Mouse (Mus musculus): ENCODE data around the gene Tmem245. TPM values are rescaled to one million over a fixed set of nuclear protein-coding genes. Genes with fewer than 3 reads are reported as not detected.

The Tmem245 gene
- polyA plus RNA-seq (2017; shearing (Covaris generic)), result 1 to 10 TPM; 4.4 to 8.2 (median 5.9) TPM

- peak; percentile 91 for ATAC-seq
Measured at GRCm38 (mm10) chr4:56946641-56947640, at the start of gene Tmem245. Tmem245 (minus strand) TSS chr4:56947437.

- no peak for ATAC-seq
Measured at GRCm38 (mm10) chr4:56993331-56993730, 46.1 kb upstream of the Tmem245 start.

DNA sequence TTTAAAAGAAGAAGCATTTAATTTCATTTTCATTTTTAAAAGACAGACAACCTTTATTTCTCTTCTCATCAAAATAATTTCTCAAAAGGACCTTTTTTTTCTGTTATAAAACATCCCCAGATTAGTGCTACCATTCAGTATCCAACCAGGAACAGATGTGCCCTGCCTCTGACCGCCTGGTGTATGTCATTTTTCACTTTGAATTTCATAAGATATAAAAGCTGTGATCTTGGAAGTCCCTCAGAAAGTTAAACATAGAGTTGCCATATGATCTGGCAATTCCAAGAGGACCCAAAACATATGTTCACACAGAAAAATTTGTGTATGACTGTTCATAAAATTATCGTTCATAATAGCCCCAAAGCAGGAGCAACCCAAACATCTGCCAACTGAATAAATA is 44.7 kb upstream of the Tmem245 start:
- no peak for ATAC-seq

DNA sequence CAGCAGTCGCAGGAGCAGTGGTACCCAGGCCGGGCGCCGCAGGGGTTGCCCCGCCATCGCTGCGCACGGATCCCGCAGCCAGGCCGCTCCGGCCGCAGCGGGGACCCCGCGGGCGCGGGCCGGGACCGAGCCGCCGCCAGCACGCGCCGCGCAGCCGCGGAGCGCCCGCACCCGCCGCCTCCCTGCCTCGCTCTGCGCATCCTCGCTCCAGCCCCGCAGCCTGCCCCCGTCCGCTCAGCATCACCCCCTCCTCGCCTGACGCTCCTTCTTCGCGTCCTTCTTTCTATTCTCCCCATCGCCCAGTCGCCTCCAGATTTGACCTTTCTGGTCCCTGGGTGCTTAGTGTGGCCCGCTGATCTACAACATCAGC is 43.0 kb upstream of the Tmem245 start, which contains the start of gene Frrs1l:
Gene Frrs1l (minus strand): TSS at position 177 of the 370 bp plus-strand sequence.
- no peak for ATAC-seq

DNA sequence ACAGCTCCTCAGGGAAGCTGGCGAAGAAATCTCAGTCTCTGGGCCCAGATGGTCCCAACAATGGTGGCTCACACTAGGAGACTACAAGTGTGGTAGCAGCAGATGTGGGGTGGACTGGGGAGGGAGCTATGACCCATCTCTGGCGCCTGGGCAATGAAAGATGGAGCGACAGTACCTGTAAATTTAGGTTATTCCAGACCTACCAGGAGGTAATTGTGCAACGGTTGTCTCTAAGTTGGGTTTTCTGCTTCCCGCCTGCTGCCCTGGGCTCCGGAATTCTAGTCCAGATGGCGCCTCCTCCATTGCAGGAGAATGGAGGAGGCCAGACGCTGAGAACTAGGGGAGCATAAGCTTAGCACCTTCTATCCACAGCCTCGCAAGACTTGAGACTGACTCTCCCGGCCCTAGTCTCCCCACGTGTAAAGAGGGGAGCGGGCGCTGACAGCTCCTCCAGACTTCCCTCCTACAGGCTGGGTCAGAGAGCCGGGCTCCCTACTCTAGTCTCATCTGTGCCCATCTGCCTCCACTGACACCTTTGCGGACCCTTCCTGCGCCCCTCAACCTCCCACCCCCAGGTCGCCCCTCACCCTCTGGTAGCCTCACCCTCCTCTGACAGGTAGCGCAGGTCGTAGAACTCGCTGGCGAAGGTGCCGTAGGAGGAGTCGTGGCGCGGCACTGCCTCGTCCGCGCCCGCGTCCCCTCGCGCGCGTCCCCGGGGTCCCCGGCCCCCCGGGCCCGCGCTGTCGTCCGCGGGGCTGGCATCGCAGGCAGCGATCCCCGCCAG is 42.4 kb upstream of the Tmem245 start:
- ATAC-seq, result no peak

- no peak for ATAC-seq
Measured at GRCm38 (mm10) chr4:56965586-56966179, 18.4 kb upstream of the Tmem245 start.

- no peak for ATAC-seq
Measured at GRCm38 (mm10) chr4:56963687-56964086, 16.4 kb upstream of the Tmem245 start.

DNA sequence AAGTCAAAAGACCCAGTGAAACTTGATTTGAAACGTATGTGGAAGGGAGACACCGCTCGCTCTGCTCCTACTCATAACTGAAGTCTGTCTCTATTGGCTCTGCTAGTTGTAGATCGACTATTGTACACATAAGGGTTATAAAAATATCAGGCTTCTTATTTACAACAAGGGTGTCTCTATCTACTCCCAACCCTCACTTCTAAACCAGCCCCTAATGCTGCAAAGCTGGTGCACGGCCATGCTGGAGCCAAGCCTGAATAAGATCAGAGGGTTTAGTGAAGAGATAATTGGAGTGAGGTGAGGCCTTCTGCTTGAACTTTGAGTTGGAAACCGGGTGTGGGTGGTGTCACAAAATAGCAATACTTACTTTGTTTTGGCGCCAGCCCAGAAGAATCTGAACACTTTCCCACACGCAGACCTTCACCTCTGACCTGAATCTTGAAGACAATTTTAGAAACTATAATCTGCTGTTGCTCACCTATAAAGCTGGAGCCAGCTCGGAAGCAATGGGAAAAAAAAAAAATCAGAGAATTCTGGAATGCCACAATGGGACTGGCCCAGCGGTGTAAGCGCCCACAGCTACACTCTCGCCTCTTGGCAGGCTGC is 14.2 kb upstream of the Tmem245 start:
- no peak for ATAC-seq

DNA sequence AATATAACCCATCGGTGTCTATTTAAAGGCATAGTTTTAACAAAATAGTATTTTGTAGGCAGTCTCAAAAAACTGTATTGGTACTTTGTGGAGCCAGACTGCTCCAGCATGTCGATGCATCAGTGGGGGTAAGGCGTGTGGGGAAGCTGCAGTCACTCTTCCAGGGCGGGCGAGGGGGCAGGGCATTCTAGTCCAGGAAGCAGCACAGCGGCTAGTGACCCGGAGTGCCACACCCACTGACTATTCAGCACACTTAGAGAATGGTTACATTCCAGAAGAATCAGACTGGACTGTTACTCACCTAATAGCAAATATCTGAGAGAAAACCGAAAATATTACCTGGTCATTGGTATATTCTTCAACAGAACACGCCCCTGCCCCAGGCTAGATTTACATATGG is 10.3 kb upstream of the Tmem245 start:
- ATAC-seq, result no peak

DNA sequence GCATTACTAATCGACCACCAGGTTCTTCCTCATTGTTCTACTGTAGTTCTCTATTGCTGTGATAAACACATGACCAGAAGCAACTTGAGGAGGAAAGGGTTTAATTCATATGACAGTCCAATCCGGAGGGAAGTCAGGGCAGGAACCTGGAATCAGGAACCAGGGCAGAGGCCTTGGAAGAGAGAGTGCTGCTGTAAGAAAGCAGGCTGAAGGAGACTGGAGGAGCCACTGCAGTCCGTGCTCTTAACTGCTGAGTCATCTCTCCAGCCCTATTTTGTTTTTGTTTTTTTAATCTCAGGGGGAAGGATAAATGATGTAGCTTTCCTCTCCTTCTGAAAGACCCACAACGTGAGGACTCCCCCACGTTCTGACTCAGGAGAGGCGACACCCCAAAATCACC is 6.0 kb upstream of the Tmem245 start:
- no peak for ATAC-seq

GRCm38 (mm10) chr4:56951701-56952100 is 4.5 kb upstream of the Tmem245 start:
- ATAC-seq, result no peak

DNA sequence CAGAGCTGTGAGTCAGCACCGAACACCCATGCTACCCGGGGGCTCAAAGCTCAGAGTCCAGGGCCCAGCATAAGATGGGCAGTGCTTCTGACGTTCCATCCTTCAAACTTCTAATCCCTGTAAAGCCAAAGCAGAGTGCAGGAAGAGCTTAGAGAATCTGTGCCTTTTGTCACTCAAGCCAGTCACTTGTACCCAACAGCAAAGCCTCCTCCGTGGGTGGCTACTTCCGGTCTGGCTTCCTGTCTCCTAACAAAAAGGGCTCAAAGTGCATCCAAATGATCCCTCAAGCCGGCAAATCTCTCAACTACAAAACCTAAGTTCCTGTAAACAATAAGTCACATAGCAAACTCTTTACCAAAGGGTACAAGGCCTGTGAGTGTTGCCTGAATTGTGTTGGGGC is 2.3 kb upstream of the Tmem245 start:
- ATAC-seq, result peak; percentile 14

DNA sequence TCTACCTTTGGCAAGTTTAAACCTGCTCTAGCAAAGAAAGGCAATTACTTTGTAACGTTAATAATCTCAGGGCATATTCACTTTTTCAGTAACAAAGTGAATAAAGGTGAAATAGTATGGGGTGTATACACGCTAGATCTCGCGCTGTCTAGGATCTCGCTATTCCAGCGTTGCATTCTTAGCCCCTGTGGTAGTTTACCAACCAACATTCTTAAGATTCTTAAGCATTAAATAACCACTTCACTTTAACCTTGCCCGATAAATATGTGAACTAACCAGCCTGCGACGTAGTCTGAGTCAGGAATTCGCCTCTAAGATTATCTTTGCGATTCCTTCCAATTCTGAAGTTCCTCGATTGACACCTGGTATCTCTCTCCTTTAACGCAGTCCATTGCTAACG is 1.1 kb downstream of the Tmem245 start:
- no peak for ATAC-seq

DNA sequence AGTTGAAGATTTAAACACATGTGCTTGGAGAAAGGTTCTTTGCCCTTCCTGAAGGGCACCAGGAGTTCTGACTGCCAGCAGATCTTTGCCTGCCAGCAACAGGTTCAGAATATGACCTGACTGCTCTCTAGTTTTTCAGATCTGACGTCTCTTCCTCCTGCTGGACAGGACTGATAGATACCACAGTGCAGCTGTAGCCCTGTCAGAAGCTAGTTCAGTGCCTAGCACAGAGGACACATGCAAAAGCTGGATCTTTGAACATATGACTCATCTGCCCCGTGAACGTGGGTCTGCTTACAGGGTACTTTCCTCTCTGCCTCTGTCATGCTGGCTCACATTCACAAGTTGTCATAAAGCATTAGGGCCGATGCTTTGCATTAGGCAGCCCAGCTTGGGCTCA is 3.0 kb downstream of the Tmem245 start:
- no peak for ATAC-seq

DNA sequence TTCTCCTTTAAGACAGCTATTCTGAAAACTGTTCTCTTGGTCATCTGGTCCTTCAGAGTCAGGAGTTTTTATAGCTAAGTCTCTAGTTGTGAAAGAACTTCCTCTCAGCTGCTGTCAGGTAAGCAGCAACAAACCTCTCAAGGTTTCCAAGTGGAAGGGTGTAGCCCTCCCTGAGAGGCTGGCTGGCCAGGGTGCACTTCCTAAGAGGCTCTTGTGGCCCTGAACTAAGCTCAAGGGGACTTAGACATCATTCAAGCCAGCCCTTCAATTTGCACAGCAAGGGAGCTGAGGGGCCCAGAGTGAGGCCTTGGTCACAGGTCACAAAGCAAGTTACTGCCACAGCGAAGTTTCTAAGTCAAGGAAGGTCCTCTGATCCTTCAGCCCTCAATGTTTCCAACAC is 4.0 kb downstream of the Tmem245 start:
- no peak for ATAC-seq

DNA sequence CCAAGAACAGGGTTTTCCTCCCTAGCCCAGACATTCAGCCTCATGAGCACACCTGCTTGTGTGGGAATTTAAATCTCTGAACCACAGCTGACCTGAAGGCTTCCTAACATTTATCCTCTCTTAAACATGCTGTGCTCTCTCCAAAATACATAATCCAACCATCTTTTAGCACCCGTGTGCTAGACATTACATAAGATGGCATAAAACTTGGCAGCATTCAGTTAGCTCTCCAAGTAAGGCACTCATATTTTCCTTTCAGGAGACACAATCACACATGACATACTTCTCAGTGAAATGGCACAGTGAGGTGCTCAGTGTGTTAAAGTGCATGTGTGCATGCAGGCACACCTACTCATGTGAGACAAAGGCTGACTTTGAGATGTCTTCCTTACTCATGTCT is 4.7 kb downstream of the Tmem245 start:
- no peak for ATAC-seq

- ATAC-seq, result no peak
Measured at GRCm38 (mm10) chr4:56941481-56941880, 5.8 kb downstream of the Tmem245 start.

DNA sequence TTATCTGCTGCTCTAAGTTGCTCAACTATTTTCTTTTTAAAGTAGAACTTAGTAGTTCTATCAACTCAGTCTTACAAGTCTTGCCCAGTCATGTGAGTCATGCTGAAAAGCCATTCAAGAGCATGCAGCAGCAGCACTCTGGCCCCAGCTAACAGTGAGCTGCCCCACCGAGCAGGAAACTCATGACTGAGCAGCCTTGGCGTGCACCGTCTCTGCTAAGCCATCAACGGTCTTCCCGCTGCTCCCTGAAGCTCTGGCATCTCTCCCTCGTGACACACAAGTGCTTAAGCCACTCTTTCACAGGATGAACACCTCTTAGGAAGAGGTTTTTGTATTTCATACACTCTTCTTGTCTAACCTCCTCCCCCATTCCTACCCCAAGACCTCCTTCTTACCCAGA is 10.1 kb downstream of the Tmem245 start:
- no peak for ATAC-seq

DNA sequence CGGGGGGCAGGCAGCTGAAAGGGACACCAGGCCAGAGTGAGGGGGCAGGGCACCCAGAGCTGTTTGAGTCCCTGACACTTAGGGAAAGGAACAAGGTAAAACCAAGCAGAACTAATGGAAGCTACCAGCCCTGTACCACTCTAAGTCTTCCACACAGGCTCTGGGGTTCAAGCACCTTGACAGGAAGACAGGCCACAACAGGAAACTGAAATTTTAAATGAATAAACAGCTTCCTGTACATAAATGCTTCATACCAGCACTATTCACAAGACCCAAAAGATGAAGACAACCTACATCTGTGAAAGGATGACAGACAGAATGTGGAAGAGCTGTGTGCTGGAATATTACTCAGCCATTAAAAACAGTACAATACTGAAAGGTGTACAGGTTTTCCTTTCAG is 11.9 kb downstream of the Tmem245 start:
- ATAC-seq, result peak; percentile 65

- ATAC-seq, result no peak
Measured at GRCm38 (mm10) chr4:56933154-56933553, 14.1 kb downstream of the Tmem245 start.

DNA sequence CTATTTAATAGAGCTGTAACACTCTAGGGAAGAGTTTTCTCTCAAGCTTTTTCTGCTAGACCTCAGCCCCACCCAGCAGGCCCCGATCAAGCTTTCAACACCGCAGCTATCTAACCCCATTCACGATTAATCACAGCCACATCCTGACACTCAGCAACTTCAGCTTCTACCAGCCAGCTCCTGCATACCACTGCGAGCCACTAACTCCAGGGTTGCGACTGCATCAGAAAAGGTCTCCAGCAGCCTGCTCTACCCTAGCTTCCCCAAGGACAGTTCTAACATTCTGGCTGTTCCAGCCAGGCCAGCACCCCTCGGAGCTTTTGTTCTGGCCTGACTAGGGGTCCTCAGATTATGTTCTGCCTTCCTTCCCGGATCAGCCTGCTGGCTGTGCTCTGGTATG is 15.1 kb downstream of the Tmem245 start:
- no peak for ATAC-seq

GRCm38 (mm10) chr4:56930312-56930711 is 16.9 kb downstream of the Tmem245 start:
- no peak for ATAC-seq

- no peak for ATAC-seq
Measured at GRCm38 (mm10) chr4:56926971-56927370, 20.3 kb downstream of the Tmem245 start.

All from inflammation-experienced regulatory T-cells, adult 6 months (primary cell).